Mouse (Mus musculus) forebrain, embryonic 15.5 days (tissue): ENCODE results near the gene Zswim3. TPM values are rescaled to one million over a fixed set of nuclear protein-coding genes. Genes with fewer than 3 reads are reported as not detected.

Experiments used
- ATAC-seq: fragments of 200-750 bp; cut with Nextera tagmentation; replicated peaks from 2 replicates; pipeline ENCODE4 v1.8.0; 2017; ENCODE audit warnings: mild to moderate bottlenecking, moderate TSS enrichment, moderate library complexity
- H3K27ac ChIP-seq: fragments of 300-500 bp; sonication (generic); replicated peaks from 2 replicates; pipeline ENCODE4 v1.5.1; 2015; ENCODE audit warnings: mild to moderate bottlenecking, inconsistent platforms
- H3K27me3 ChIP-seq: fragments of 300-500 bp; sonication (generic); 2 replicates; pipeline ENCODE4 v1.6.1; 2015; ENCODE audit warnings: inconsistent platforms
- H3K36me3 ChIP-seq: fragments of 300-500 bp; sonication (generic); 2 replicates; pipeline ENCODE4 v1.6.1; 2015; ENCODE audit warnings: mild to moderate bottlenecking, inconsistent platforms
- H3K4me1 ChIP-seq: fragments of 300-500 bp; sonication (generic); 2 replicates; pipeline ENCODE4 v1.6.1; 2015; ENCODE audit warnings: inconsistent platforms
- H3K4me2 ChIP-seq: fragments of 300-500 bp; sonication (generic); replicated peaks from 2 replicates; pipeline ENCODE4 v1.6.1; 2015; ENCODE audit warnings: mild to moderate bottlenecking, inconsistent platforms
- H3K4me3 ChIP-seq: fragments of 300-500 bp; sonication (generic); 2 replicates; pipeline ENCODE4 v1.5.1; 2015; ENCODE audit warnings: mild to moderate bottlenecking, inconsistent platforms
- H3K9ac ChIP-seq: fragments of 300-500 bp; sonication (generic); replicated peaks from 2 replicates; pipeline ENCODE4 v1.6.1; 2015; ENCODE audit warnings: mild to moderate bottlenecking, inconsistent platforms
- H3K9me3 ChIP-seq: fragments of 300-500 bp; sonication (generic); 2 replicates; pipeline ENCODE4 v1.6.1; 2016; ENCODE audit warnings: inconsistent platforms
- WGBS: fragments of 180-500 bp; shearing (Covaris S2); methylation state at CpG from one replicate; pipeline ENCODE4 v1.1.7; 2015; ENCODE audit warnings: mixed read lengths; 5-methylcytosine and 5-hydroxymethylcytosine counted together
- polyA plus RNA-seq: library from polyadenylated mRNA; unstranded; fragments of >200 nt; fragmentation: Nextera tagmentation; extraction: Ambion mirVana; gene quantifications from 2 replicates; pipeline ENCODE4 v1.2.1, GENCODE M21; 2015

Gene Zswim3
- polyA plus RNA-seq, 1 experiment from 2014 or later, result 14.5 TPM

- no peak overlapping the region for H3K27ac ChIP-seq
- peaks cover 22% of the 10 kb centered on the region for H3K36me3 ChIP-seq
- H3K9me3 ChIP-seq, result no peaks in the 10 kb centered on the region
- peaks cover 25% of the 10 kb centered on the region for H3K4me1 ChIP-seq
- 79% methylated on average over 8 of the region's 8 CpGs for WGBS
- H3K27me3 ChIP-seq, result no peaks in the 10 kb centered on the region
- ATAC-seq, result no peak
- 0 out of 2 replicates have a peak overlapping the region, but pooled peaks have one; percentile 53 for H3K9ac ChIP-seq
- peak overlapping the region; percentile 73 for H3K4me3 ChIP-seq
- peak overlapping the region; percentile 96 for H3K4me2 ChIP-seq
Measured at GRCm38 (mm10) chr2:164771123-164771522, 33.8 kb upstream of the Zswim3 start.

GRCm38 (mm10) chr2:164773229-164773988 lies 31.5 kb upstream of the Zswim3 start:
- no peak overlapping the region for H3K9ac ChIP-seq
- peaks cover 25% of the 10 kb centered on the region for H3K4me1 ChIP-seq
- H3K4me3 ChIP-seq, result no peak overlapping the region
- WGBS, result 81% methylated on average over 14 of the region's 14 CpGs
- H3K9me3 ChIP-seq, result no peaks in the 10 kb centered on the region
- H3K4me2 ChIP-seq, result no peak overlapping the region
- H3K27me3 ChIP-seq, result no peaks in the 10 kb centered on the region
- no peak overlapping the region for H3K27ac ChIP-seq
- ATAC-seq, result no peak
- H3K36me3 ChIP-seq, result peaks cover under 1% of the 10 kb centered on the region

DNA sequence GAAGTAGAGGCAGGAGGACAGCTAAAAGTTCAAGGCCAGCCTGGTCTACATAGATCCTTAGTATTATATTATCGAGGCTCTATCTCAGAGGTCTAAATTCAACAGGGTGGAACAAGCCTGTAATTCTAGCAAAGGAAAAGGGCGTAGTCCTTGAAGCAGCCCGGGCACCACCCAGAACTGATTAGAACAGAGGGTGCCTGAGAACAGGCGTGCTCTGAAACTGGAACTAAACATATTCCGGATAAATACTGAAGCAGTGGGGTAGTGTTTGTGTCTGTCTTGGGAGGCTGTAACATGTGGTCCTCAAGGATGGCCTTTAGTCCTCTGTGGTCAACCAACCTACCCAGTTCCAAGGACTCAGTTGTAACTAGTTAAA lies 30.9 kb upstream of the Zswim3 start:
- H3K27ac ChIP-seq, result no peak overlapping the region

GRCm38 (mm10) chr2:164776130-164776529 lies 28.8 kb upstream of the Zswim3 start:
- H3K9ac ChIP-seq, result no peak overlapping the region
- no peak for ATAC-seq
- H3K4me2 ChIP-seq, result no peak overlapping the region
- no peak overlapping the region for H3K27ac ChIP-seq
- no peaks in the 10 kb centered on the region for H3K27me3 ChIP-seq
- H3K36me3 ChIP-seq, result no peaks in the 10 kb centered on the region
- H3K4me3 ChIP-seq, result no peak overlapping the region
- WGBS, result 90% methylated on average over 6 of the region's 6 CpGs
- H3K4me1 ChIP-seq, result peaks cover 12% of the 10 kb centered on the region
- no peaks in the 10 kb centered on the region for H3K9me3 ChIP-seq

More for the DNA sequence above, 30.9 kb upstream of the Zswim3 start:
- Histone ChIP-seq H3K4me3 (no peak overlapping the region), H3K9me3 (no peaks in the 10 kb centered on the region), H3K9ac (no peak overlapping the region), H3K36me3 (no peaks in the 10 kb centered on the region), H3K4me1 (peaks cover 25% of the 10 kb centered on the region), H3K27me3 (no peaks in the 10 kb centered on the region), H3K4me2 (no peak overlapping the region)
- WGBS, result 88% methylated on average over 5 of the region's 5 CpGs
- ATAC-seq, result no peak

DNA sequence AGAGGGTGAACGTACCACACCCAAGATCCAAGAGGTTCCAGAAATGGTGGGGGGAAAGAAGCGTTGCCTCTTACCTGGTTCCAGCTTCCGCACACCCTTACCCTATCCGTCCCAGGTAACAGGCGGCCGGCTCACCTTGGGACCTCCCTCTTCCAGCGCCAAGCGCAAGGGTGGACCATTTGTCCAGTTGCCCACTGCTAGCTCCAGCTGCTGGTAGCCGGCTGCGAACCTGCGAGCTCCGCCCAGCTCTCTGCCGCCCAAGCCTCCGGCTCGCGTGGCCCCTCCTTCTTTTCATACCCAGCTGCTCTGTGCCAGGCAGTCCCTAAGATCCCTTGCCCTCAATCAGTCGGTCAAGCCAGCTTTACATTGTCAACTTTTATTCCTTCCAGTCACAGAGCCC lies 28.1 kb upstream of the Zswim3 start:
- Histone ChIP-seq H3K9me3 (no peaks in the 10 kb centered on the region), H3K9ac (no peak overlapping the region), H3K4me2 (no peak overlapping the region)

DNA sequence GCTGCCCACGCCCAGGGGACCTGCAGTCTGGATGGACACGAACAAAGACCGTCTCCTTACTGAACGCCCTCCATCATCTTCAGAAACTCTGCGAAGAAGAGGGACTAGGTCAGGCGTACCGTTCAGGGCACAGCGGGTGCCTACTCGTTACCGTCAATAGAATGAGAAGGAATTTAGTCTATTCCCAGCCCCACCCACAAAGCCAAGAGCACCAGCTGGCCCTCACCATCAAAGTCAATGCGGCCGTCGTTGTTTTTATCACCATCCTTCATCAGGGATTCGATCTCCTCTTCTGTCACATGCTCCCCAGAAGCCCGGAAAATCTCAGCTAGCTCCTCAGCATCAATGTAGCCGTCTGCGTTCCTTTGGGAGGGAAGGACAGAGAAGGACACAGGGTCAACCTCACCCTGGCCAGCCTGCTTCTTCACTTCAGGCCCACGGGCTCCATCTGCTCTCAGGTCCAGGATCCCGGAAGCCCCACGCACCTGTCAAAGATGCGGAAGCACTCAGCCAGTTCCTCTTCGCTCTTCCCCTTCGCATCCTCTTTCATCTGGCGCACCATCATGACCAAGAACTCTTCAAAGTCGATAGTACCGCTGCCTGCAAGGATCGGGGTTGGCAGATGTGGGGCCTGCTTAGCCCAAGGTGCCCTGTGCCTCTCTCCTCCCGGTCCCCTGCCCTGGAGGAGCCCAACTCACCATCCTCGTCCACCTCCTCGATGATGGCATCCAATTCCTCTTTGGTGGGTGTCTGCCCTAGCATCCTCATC lies 27.5 kb upstream of the Zswim3 start:
- Histone ChIP-seq H3K27me3 (no peaks in the 10 kb centered on the region), H3K9me3 (no peaks in the 10 kb centered on the region), H3K4me1 (no peaks in the 10 kb centered on the region), H3K4me2 (no peak overlapping the region), H3K9ac (no peak overlapping the region), H3K27ac (no peak overlapping the region), H3K36me3 (no peaks in the 10 kb centered on the region), H3K4me3 (no peak overlapping the region)
- no peak for ATAC-seq
- 85% methylated on average over 30 of the region's 30 CpGs for WGBS

More for the DNA sequence above, 28.1 kb upstream of the Zswim3 start:
- no peaks in the 10 kb centered on the region for H3K27me3 ChIP-seq
- H3K36me3 ChIP-seq, result no peaks in the 10 kb centered on the region
- H3K27ac ChIP-seq, result no peak overlapping the region
- no peak overlapping the region for H3K4me3 ChIP-seq
- peaks cover 6% of the 10 kb centered on the region for H3K4me1 ChIP-seq
- WGBS, result 72% methylated on average over 17 of the region's 17 CpGs
- no peak for ATAC-seq

DNA sequence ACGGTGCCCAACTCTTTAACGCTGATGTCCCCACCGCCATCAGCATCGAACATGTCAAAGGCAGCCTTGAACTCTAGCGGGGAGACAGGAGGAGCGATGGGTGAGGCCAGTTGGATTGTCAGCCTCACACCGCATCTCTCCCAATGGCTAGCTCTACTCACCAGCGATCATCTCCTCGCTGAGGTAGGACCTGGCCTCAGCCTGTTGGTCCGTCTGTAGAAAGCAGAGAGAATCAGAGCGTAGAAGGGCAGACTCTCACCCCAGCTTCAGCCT lies 26.9 kb upstream of the Zswim3 start:
- Histone ChIP-seq H3K27ac (no peak overlapping the region), H3K9me3 (no peaks in the 10 kb centered on the region), H3K9ac (no peak overlapping the region), H3K4me2 (no peak overlapping the region), H3K4me3 (no peak overlapping the region), H3K27me3 (no peaks in the 10 kb centered on the region), H3K4me1 (no peaks in the 10 kb centered on the region), H3K36me3 (no peaks in the 10 kb centered on the region)
- ATAC-seq, result no peak
- 95% methylated on average over 11 of the region's 11 CpGs for WGBS

DNA sequence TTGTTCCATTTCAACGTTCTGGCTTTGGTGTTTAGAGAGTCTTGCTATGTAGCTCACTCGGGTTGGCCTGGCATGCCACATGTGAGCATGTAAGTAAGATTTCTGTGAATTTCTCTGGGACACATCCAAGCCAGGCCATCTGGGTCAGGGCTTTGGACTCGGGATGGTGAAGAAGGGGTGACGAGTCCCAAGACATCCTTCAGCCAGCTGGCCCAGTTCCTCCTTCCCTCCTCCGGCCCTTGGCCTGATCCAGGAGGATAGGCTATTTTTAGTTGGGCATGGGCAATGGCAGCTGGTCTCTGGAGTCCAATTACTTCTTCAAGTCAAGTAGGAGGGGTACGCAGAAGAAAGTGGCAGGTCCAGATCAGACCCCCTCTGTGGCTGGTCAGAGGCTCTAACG lies 26.1 kb upstream of the Zswim3 start:
- Histone ChIP-seq H3K9ac (no peak overlapping the region), H3K4me3 (no peak overlapping the region), H3K4me2 (no peak overlapping the region), H3K9me3 (no peaks in the 10 kb centered on the region), H3K4me1 (no peaks in the 10 kb centered on the region), H3K27me3 (no peaks in the 10 kb centered on the region), H3K27ac (no peak overlapping the region), H3K36me3 (no peaks in the 10 kb centered on the region)
- WGBS, result 89% methylated on average over 7 of the region's 7 CpGs
- ATAC-seq, result no peak

- ATAC-seq, result no peak
- Histone ChIP-seq H3K27me3 (no peaks in the 10 kb centered on the region), H3K4me3 (no peak within 1 kb of the TSS), H3K4me2 (no peak within 1 kb of the TSS), H3K4me1 (no peaks in the 10 kb centered on the region), H3K9me3 (no peaks in the 10 kb centered on the region), H3K27ac (no peak within 1 kb of the TSS), H3K36me3 (no peaks in the 10 kb centered on the region), H3K9ac (no peak within 1 kb of the TSS)
- 69% methylated on average over 8 of the region's 8 CpGs for WGBS
Measured at GRCm38 (mm10) chr2:164779481-164780086, 25.3 kb upstream of the Zswim3 start, which contains the start of gene Tnnc2. Tnnc2 (minus strand) TSS chr2:164779967.

- Histone ChIP-seq H3K27me3 (no peaks in the 10 kb centered on the region), H3K9me3 (no peaks in the 10 kb centered on the region), H3K4me1 (peaks cover 15% of the 10 kb centered on the region), H3K36me3 (no peaks in the 10 kb centered on the region), H3K9ac (no peak overlapping the region), H3K4me3 (no peak overlapping the region), H3K27ac (no peak overlapping the region), H3K4me2 (no peak overlapping the region)
- WGBS, result 74% methylated on average over 4 of the region's 4 CpGs
- no peak for ATAC-seq
Measured at GRCm38 (mm10) chr2:164781876-164782275, 23.0 kb upstream of the Zswim3 start.

GRCm38 (mm10) chr2:164783926-164784581 lies 20.8 kb upstream of the Zswim3 start:
- Histone ChIP-seq H3K36me3 (no peaks in the 10 kb centered on the region), H3K4me3 (no peak overlapping the region), H3K9me3 (no peaks in the 10 kb centered on the region), H3K9ac (no peak overlapping the region), H3K4me2 (no peak overlapping the region), H3K27ac (no peak overlapping the region), H3K27me3 (no peaks in the 10 kb centered on the region), H3K4me1 (peaks cover 19% of the 10 kb centered on the region)
- ATAC-seq, result no peak
- 79% methylated on average over 7 of the region's 7 CpGs for WGBS

DNA sequence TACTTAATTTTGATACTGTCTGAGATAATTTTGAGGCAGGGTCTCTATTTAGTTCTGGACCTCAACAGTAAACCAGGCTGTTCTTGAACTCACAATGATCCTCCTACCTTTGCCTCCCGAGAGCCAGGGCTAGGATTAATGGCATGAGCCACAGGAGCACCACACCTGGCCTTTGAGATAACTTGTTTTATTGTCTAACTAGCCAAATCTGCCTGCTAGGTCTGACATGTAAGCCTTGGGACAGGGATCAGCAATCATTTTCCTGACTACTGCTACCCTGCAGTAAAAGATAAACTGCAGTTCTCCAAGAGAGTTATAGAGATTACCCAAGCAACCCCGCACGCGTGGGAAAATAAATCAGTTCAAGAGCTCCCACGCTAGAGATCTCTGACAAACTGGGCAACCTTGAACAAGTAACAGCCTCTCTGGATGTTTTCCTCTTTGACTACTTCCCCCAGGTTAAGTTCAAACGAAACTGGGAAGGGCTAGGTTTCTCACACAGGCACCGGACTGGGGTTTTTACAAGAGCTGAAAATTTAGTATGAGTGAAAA lies 20.0 kb upstream of the Zswim3 start:
- ATAC-seq, result no peak
- Histone ChIP-seq H3K27ac (no peak overlapping the region), H3K36me3 (no peaks in the 10 kb centered on the region), H3K9me3 (no peaks in the 10 kb centered on the region), H3K9ac (peak overlapping the region; percentile 68), H3K4me1 (peaks cover 19% of the 10 kb centered on the region), H3K4me2 (peak overlapping the region; percentile 70), H3K27me3 (no peaks in the 10 kb centered on the region), H3K4me3 (peak overlapping the region; percentile 77)
- 14% methylated on average over 7 of the region's 7 CpGs for WGBS
